Comparison of ENCODE assay signal across 23 mouse cellular contexts in the genomic region with DNA sequence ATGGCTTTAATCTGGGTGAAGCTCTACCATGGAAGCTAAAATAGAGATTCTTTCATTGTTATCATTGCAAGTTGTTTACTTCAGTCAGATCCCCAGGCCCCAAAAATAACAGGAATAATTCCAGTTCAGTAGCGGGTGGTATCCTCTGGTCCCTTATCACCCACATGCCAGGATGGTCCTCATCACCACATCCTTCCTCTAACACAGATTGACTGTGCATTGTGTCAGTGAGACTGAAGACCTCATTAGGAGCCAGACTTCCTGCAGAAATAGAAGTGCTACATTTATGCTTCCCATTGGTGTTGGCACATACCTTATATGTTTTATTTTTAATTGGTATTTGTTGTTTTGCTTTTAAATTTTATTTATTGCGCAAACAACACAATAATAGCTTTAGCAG.
DNase-seq lines count a peak whose midpoint lies in the region; ATAC-seq and TF ChIP-seq lines count a peak whose summit lies in the region.
"Had no signal": no experiment of that assay in that cellular context is flagged by ENCODE, and none has a peak within 500 bp of the region (broad histone marks: within the 10 kb centered on the region; RNA-seq: fewer than 3 reads in every experiment).

No protein-coding gene starts in this region.

- no peak overlapping the region for H3K9ac ChIP-seq in liver, embryonic 11.5 days (ENCODE audit: low read depth, low read length)
- H3K9ac ChIP-seq in lung, postnatal 0 days (replicated peaks; ENCODE audit: low read depth): no peak overlapping the region
- H3K9ac ChIP-seq: embryonic facial prominence, embryonic 12.5 days; embryonic facial prominence, embryonic 15.5 days; forebrain, postnatal 0 days; hindbrain, embryonic 14.5 days had no signal

- H3K36me3 ChIP-seq in liver, embryonic 11.5 days (ENCODE audit: control insufficient read depth, insufficient read depth, low read length): no peaks in the 10 kb centered on the region
- no peaks in the 10 kb centered on the region for H3K36me3 ChIP-seq in lung, postnatal 0 days (ENCODE audit: insufficient read depth, low read length)
- H3K36me3 ChIP-seq: embryonic facial prominence, embryonic 12.5 days; embryonic facial prominence, embryonic 15.5 days had no signal

- no peaks in the 10 kb centered on the region for H3K27me3 ChIP-seq in liver, embryonic 11.5 days (replicated peaks; ENCODE audit: control insufficient read depth, insufficient read depth, low read length)
- H3K27me3 ChIP-seq in lung, postnatal 0 days (replicated peaks; ENCODE audit: insufficient read depth, low read length): no peaks in the 10 kb centered on the region
- H3K27me3 ChIP-seq: embryonic facial prominence, embryonic 12.5 days; embryonic facial prominence, embryonic 15.5 days had no signal

- 0 out of 2 replicates have a peak, but pooled peaks have one; percentile 36 for ATAC-seq in liver, embryonic 11.5 days (replicated peaks; ENCODE audit: low FRiP score)
- ATAC-seq in lung, postnatal 0 days: no peak
- ATAC-seq in hematopoietic stem cell, adult 5-6 weeks (replicated peaks in 1 of 2; ENCODE audit: insufficient read depth in 1 of 2, low FRiP score in 2 of 2, low TSS enrichment in 1 of 2, low read depth in 1 of 2, poor library complexity in 2 of 2, severe bottlenecking in 2 of 2): peak; percentile 71 to 81
- ATAC-seq: CD4-positive, CD25-positive, alpha-beta regulatory T cell, adult 4 months; forebrain, embryonic 14.5 days; forebrain, postnatal 0 days; hindbrain, postnatal 0 days; inflammation-experienced regulatory T-cells, adult 6 months had no signal

- H3K4me1 ChIP-seq in liver, embryonic 11.5 days (replicated peaks; ENCODE audit: control insufficient read depth, insufficient read depth, low read length): no peaks in the 10 kb centered on the region
- H3K4me1 ChIP-seq in lung, postnatal 0 days (ENCODE audit: insufficient read depth, low read depth, low read length): no peaks in the 10 kb centered on the region
- H3K4me1 ChIP-seq: embryonic facial prominence, embryonic 12.5 days; embryonic facial prominence, embryonic 15.5 days had no signal

- WGBS in liver, embryonic 11.5 days: 43% methylated on average over 2 of the region's 2 CpGs
- 61% methylated on average over 2 of the region's 2 CpGs for WGBS in lung, postnatal 0 days

- 0 out of 2 replicates have a peak, but pooled peaks have one; percentile 15 for TF ChIP-seq EP300 in lung, postnatal 0 days (IDR thresholded peaks at IDR 0.05)

- H3K4me3 ChIP-seq in liver, embryonic 11.5 days (ENCODE audit: low read depth, low read length): no peak overlapping the region
- no peak overlapping the region for H3K4me3 ChIP-seq in lung, postnatal 0 days (ENCODE audit: low read depth, low read length)
- H3K4me3 ChIP-seq: embryonic facial prominence, embryonic 12.5 days; embryonic facial prominence, embryonic 15.5 days had no signal

- no peaks in the 10 kb centered on the region for H3K9me3 ChIP-seq in liver, embryonic 11.5 days (ENCODE audit: control insufficient read depth, low read length)
- H3K9me3 ChIP-seq in lung, postnatal 0 days (ENCODE audit: low read length): no peaks in the 10 kb centered on the region
- H3K9me3 ChIP-seq: embryonic facial prominence, embryonic 12.5 days; embryonic facial prominence, embryonic 15.5 days had no signal

- TF ChIP-seq CTCF in lung, postnatal 0 days (IDR thresholded peaks at IDR 0.05): no peak

- no peak overlapping the region for H3K27ac ChIP-seq in liver, embryonic 11.5 days (ENCODE audit: low read depth, low read length)
- H3K27ac ChIP-seq in lung, postnatal 0 days (ENCODE audit: low read length): no peak overlapping the region
- H3K27ac ChIP-seq: embryonic facial prominence, embryonic 12.5 days; embryonic facial prominence, embryonic 15.5 days; hindbrain, embryonic 14.5 days; hindbrain, postnatal 0 days had no signal

- no peak for DNase-seq in liver, embryonic 11.5 days (ENCODE audit: low spot score)
- no peak for DNase-seq in liver
- DNase-seq in lung, postnatal 0 days (ENCODE audit: low spot score): peak; percentile 10
- no peak for DNase-seq in lung, postnatal 25 days (ENCODE audit: low spot score)
- no peak for DNase-seq in frontal cortex, postnatal 36 days (ENCODE audit: low spot score in 2 of 2)
- no peak for DNase-seq in cerebellum, postnatal 36 days
- DNase-seq: adrenal gland, adult 2 months; adrenal gland, postnatal 14 days; cerebellum, adult 11-12 months; cerebellum, adult 8-10 months; cerebellum, postnatal 10 days; forebrain, postnatal 0 days; gastrocnemius, postnatal 25 days; heart, postnatal 36 days had no signal

- no peak overlapping the region for H3K4me2 ChIP-seq in liver, embryonic 11.5 days
- H3K4me2 ChIP-seq in lung, postnatal 0 days (replicated peaks; ENCODE audit: low read depth, low read length): no peak overlapping the region
- H3K4me2 ChIP-seq: embryonic facial prominence, embryonic 12.5 days; embryonic facial prominence, embryonic 15.5 days; heart, embryonic 11.5 days; hindbrain, embryonic 14.5 days had no signal
